Mouse (Mus musculus): Measurements from ENCODE around the gene Ddn. TPM values are rescaled to one million over a fixed set of nuclear protein-coding genes. Genes with fewer than 3 reads are reported as not detected.

Ddn gene
- polyA plus RNA-seq (2014; fragmentation: Nextera tagmentation; extraction: Ambion mirVana), result 0.44 and 0.54 TPM in 2 replicates

- Histone ChIP-seq H3K27ac (ENCODE audit: low read depth, low read length) (no peak within 1 kb of the TSS), H3K4me2 (ENCODE audit: low read depth, low read length) (peak within 1 kb of the TSS; percentile 71), H3K4me1 (ENCODE audit: control insufficient read depth, insufficient read depth, low read length) (peaks cover 27% of the 10 kb centered on the region), H3K9me3 (ENCODE audit: control insufficient read depth, low read length) (no peaks in the 10 kb centered on the region), H3K9ac (replicated peaks; ENCODE audit: low read depth, low read length) (0 out of 2 replicates have a peak within 1 kb of the TSS, but pooled peaks have one; percentile 37), H3K4me3 (ENCODE audit: low read depth, low read length) (peak within 1 kb of the TSS; percentile 46), H3K36me3 (ENCODE audit: control insufficient read depth, insufficient read depth, low read length) (no peaks in the 10 kb centered on the region; the same call in 1 of the 2 replicates), H3K27me3 (ENCODE audit: control insufficient read depth, insufficient read depth, low read length) (peaks cover 47% of the 10 kb centered on the region)
- ATAC-seq (ENCODE audit: low read depth), result no peak
- WGBS, result 44% methylated on average over 3 of the region's 3 CpGs
Measured at GRCm38 (mm10) chr15:98809390-98809789, at the start of gene Ddn. Gene Ddn, minus strand, starts transcription at chr15:98809490.

- H3K4me1 ChIP-seq (ENCODE audit: control insufficient read depth, insufficient read depth, low read length), result no peaks in the 10 kb centered on the region
- peaks cover 85% of the 10 kb centered on the region for H3K36me3 ChIP-seq (ENCODE audit: control insufficient read depth, insufficient read depth, low read length)
- no peak overlapping the region for H3K9ac ChIP-seq (replicated peaks; ENCODE audit: low read depth, low read length)
- ATAC-seq (ENCODE audit: low read depth), result no peak
- no peaks in the 10 kb centered on the region for H3K9me3 ChIP-seq (ENCODE audit: control insufficient read depth, low read length)
- no peak overlapping the region for H3K27ac ChIP-seq (ENCODE audit: low read depth, low read length)
- WGBS, result 93% methylated on average over 16 of the region's 16 CpGs
- H3K4me3 ChIP-seq (ENCODE audit: low read depth, low read length), result no peak overlapping the region
- H3K27me3 ChIP-seq (ENCODE audit: control insufficient read depth, insufficient read depth, low read length), result no peaks in the 10 kb centered on the region
- H3K4me2 ChIP-seq (ENCODE audit: low read depth, low read length), result no peak overlapping the region
Measured at GRCm38 (mm10) chr15:98854214-98854613, 44.9 kb upstream of the Ddn start.

GRCm38 (mm10) chr15:98853161-98853937 is 44.1 kb upstream of the Ddn start:
- Histone ChIP-seq H3K4me3 (ENCODE audit: low read depth, low read length) (no peak overlapping the region), H3K9me3 (ENCODE audit: control insufficient read depth, low read length) (no peaks in the 10 kb centered on the region), H3K4me2 (ENCODE audit: low read depth, low read length) (no peak overlapping the region), H3K27ac (ENCODE audit: low read depth, low read length) (no peak overlapping the region), H3K27me3 (ENCODE audit: control insufficient read depth, insufficient read depth, low read length) (no peaks in the 10 kb centered on the region), H3K9ac (replicated peaks; ENCODE audit: low read depth, low read length) (no peak overlapping the region), H3K4me1 (ENCODE audit: control insufficient read depth, insufficient read depth, low read length) (no peaks in the 10 kb centered on the region), H3K36me3 (ENCODE audit: control insufficient read depth, insufficient read depth, low read length) (peaks cover 93% of the 10 kb centered on the region)
- WGBS, result 94% methylated on average over 28 of the region's 28 CpGs
- no peak for ATAC-seq (ENCODE audit: low read depth)

- 96% methylated on average over 9 of the region's 9 CpGs for WGBS
- Histone ChIP-seq H3K4me1 (ENCODE audit: control insufficient read depth, insufficient read depth, low read length) (no peaks in the 10 kb centered on the region), H3K27me3 (ENCODE audit: control insufficient read depth, insufficient read depth, low read length) (no peaks in the 10 kb centered on the region), H3K9ac (replicated peaks; ENCODE audit: low read depth, low read length) (no peak overlapping the region), H3K4me2 (ENCODE audit: low read depth, low read length) (no peak overlapping the region), H3K36me3 (ENCODE audit: control insufficient read depth, insufficient read depth, low read length) (peaks cover 91% of the 10 kb centered on the region), H3K27ac (ENCODE audit: low read depth, low read length) (no peak overlapping the region), H3K4me3 (ENCODE audit: low read depth, low read length) (no peak overlapping the region), H3K9me3 (ENCODE audit: control insufficient read depth, low read length) (no peaks in the 10 kb centered on the region)
- no peak for ATAC-seq (ENCODE audit: low read depth)
Measured at GRCm38 (mm10) chr15:98852733-98853132, 43.4 kb upstream of the Ddn start.

- H3K4me3 ChIP-seq (ENCODE audit: low read depth, low read length), result no peak overlapping the region
- ATAC-seq (ENCODE audit: low read depth), result no peak
- no peak overlapping the region for H3K9ac ChIP-seq (replicated peaks; ENCODE audit: low read depth, low read length)
- H3K36me3 ChIP-seq (ENCODE audit: control insufficient read depth, insufficient read depth, low read length), result peaks cover 91% of the 10 kb centered on the region
- no peak overlapping the region for H3K27ac ChIP-seq (ENCODE audit: low read depth, low read length)
- no peaks in the 10 kb centered on the region for H3K27me3 ChIP-seq (ENCODE audit: control insufficient read depth, insufficient read depth, low read length)
- H3K9me3 ChIP-seq (ENCODE audit: control insufficient read depth, low read length), result no peaks in the 10 kb centered on the region
- 97% methylated on average over 9 of the region's 9 CpGs for WGBS
- no peak overlapping the region for H3K4me2 ChIP-seq (ENCODE audit: low read depth, low read length)
- no peaks in the 10 kb centered on the region for H3K4me1 ChIP-seq (ENCODE audit: control insufficient read depth, insufficient read depth, low read length)
Measured at GRCm38 (mm10) chr15:98852071-98852470, 42.8 kb upstream of the Ddn start.

GRCm38 (mm10) chr15:98851229-98851818 is 42.0 kb upstream of the Ddn start:
- no peaks in the 10 kb centered on the region for H3K4me1 ChIP-seq (ENCODE audit: control insufficient read depth, insufficient read depth, low read length)
- WGBS, result 95% methylated on average over 21 of the region's 21 CpGs
- H3K27me3 ChIP-seq (ENCODE audit: control insufficient read depth, insufficient read depth, low read length), result no peaks in the 10 kb centered on the region
- peaks cover 93% of the 10 kb centered on the region for H3K36me3 ChIP-seq (ENCODE audit: control insufficient read depth, insufficient read depth, low read length)
- no peak overlapping the region for H3K4me3 ChIP-seq (ENCODE audit: low read depth, low read length)
- H3K4me2 ChIP-seq (ENCODE audit: low read depth, low read length), result no peak overlapping the region
- H3K27ac ChIP-seq (ENCODE audit: low read depth, low read length), result no peak overlapping the region
- no peaks in the 10 kb centered on the region for H3K9me3 ChIP-seq (ENCODE audit: control insufficient read depth, low read length)
- no peak overlapping the region for H3K9ac ChIP-seq (replicated peaks; ENCODE audit: low read depth, low read length)
- ATAC-seq (ENCODE audit: low read depth), result no peak

- ATAC-seq (ENCODE audit: low read depth), result no peak
- H3K36me3 ChIP-seq (ENCODE audit: control insufficient read depth, insufficient read depth, low read length), result peaks cover 94% of the 10 kb centered on the region
- no peaks in the 10 kb centered on the region for H3K4me1 ChIP-seq (ENCODE audit: control insufficient read depth, insufficient read depth, low read length)
- H3K27ac ChIP-seq (ENCODE audit: low read depth, low read length), result no peak overlapping the region
- H3K4me2 ChIP-seq (ENCODE audit: low read depth, low read length), result no peak overlapping the region
- H3K27me3 ChIP-seq (ENCODE audit: control insufficient read depth, insufficient read depth, low read length), result no peaks in the 10 kb centered on the region
- H3K4me3 ChIP-seq (ENCODE audit: low read depth, low read length), result no peak overlapping the region
- H3K9me3 ChIP-seq (ENCODE audit: control insufficient read depth, low read length), result no peaks in the 10 kb centered on the region
- WGBS, result 95% methylated on average over 14 of the region's 14 CpGs
- no peak overlapping the region for H3K9ac ChIP-seq (replicated peaks; ENCODE audit: low read depth, low read length)
Measured at GRCm38 (mm10) chr15:98850668-98851067, 41.4 kb upstream of the Ddn start.

- WGBS, result 90% methylated on average over 16 of the region's 16 CpGs
- H3K27ac ChIP-seq (ENCODE audit: low read depth, low read length), result no peak overlapping the region
- no peaks in the 10 kb centered on the region for H3K27me3 ChIP-seq (ENCODE audit: control insufficient read depth, insufficient read depth, low read length)
- peaks cover 94% of the 10 kb centered on the region for H3K36me3 ChIP-seq (ENCODE audit: control insufficient read depth, insufficient read depth, low read length)
- H3K9ac ChIP-seq (replicated peaks; ENCODE audit: low read depth, low read length), result no peak overlapping the region
- H3K4me1 ChIP-seq (ENCODE audit: control insufficient read depth, insufficient read depth, low read length), result no peaks in the 10 kb centered on the region
- H3K4me2 ChIP-seq (ENCODE audit: low read depth, low read length), result no peak overlapping the region
- ATAC-seq (ENCODE audit: low read depth), result no peak
- H3K4me3 ChIP-seq (ENCODE audit: low read depth, low read length), result no peak overlapping the region
- H3K9me3 ChIP-seq (ENCODE audit: control insufficient read depth, low read length), result no peaks in the 10 kb centered on the region
Measured at GRCm38 (mm10) chr15:98849956-98850600, 40.8 kb upstream of the Ddn start.

GRCm38 (mm10) chr15:98849165-98849564 is 39.9 kb upstream of the Ddn start:
- peaks cover 94% of the 10 kb centered on the region for H3K36me3 ChIP-seq (ENCODE audit: control insufficient read depth, insufficient read depth, low read length)
- H3K27ac ChIP-seq (ENCODE audit: low read depth, low read length), result no peak overlapping the region
- no peak overlapping the region for H3K4me3 ChIP-seq (ENCODE audit: low read depth, low read length)
- no peak overlapping the region for H3K4me2 ChIP-seq (ENCODE audit: low read depth, low read length)
- 97% methylated on average over 11 of the region's 11 CpGs for WGBS
- H3K4me1 ChIP-seq (ENCODE audit: control insufficient read depth, insufficient read depth, low read length), result no peaks in the 10 kb centered on the region
- H3K9ac ChIP-seq (replicated peaks; ENCODE audit: low read depth, low read length), result no peak overlapping the region
- no peak for ATAC-seq (ENCODE audit: low read depth)
- H3K9me3 ChIP-seq (ENCODE audit: control insufficient read depth, low read length), result no peaks in the 10 kb centered on the region
- H3K27me3 ChIP-seq (ENCODE audit: control insufficient read depth, insufficient read depth, low read length), result no peaks in the 10 kb centered on the region
